Mouse (Mus musculus) stomach, embryonic 15.5 days (tissue): ENCODE measurements around the gene Nxpe3. TPM values are rescaled to one million over a fixed set of nuclear protein-coding genes. Genes with fewer than 3 reads are reported as not detected.

Experiments
- polyA plus RNA-seq: library from polyadenylated mRNA; unstranded; fragments of >200 nt; fragmentation: Nextera tagmentation; extraction: Ambion mirVana; gene quantifications from 2 replicates; pipeline ENCODE4 v1.2.1, GENCODE M21; 2015

Gene Nxpe3
- polyA plus RNA-seq, 1 experiment from 2014 or later = 0.74 TPM

Other genes starting within 250 kb of the Nxpe3 start
- 8.1 and 9.4 TPM in 2 replicates for gene Nfkbiz, start 56.4 kb downstream of the Nxpe3 start, polyA plus RNA-seq
- gene Cep97, start 39.6 kb upstream of the Nxpe3 start, polyA plus RNA-seq = 7.1 and 7.5 TPM in 2 replicates
- gene Rpl24, start 71.0 kb upstream of the Nxpe3 start, polyA plus RNA-seq = 622 and 754 TPM in 2 replicates
- gene Zbtb11, start 78.6 kb upstream of the Nxpe3 start, polyA plus RNA-seq = 18.9 and 19.0 TPM in 2 replicates
- gene Pcnp, start 134.5 kb upstream of the Nxpe3 start, polyA plus RNA-seq = 222 and 227 TPM in 2 replicates
- gene Trmt10c, start 142.5 kb upstream of the Nxpe3 start, polyA plus RNA-seq = 28.0 and 28.1 TPM in 2 replicates
- gene Senp7, start 153.1 kb upstream of the Nxpe3 start, polyA plus RNA-seq = 28.5 and 29.4 TPM in 2 replicates